Mouse (Mus musculus): ENCODE measurements around the gene Ovol2.
"Not testable (repeated sequence)": the region's sequence is repeated elsewhere in the genome, so short reads cannot be mapped to it uniquely, and the experiment has no call there.

The Ovol2 gene

GRCm38 (mm10) chr2:144331401-144332302, at the start of gene Ovol2:
Gene Ovol2 (minus strand): TSS chr2:144332146.
- no peak for DNase-seq (ENCODE audit: low read depth)

GRCm38 (mm10) chr2:144381741-144382140, 49.8 kb upstream of the Ovol2 start:
- DNase-seq (ENCODE audit: low read depth), result no peak

- no peak for DNase-seq (ENCODE audit: low read depth)
Measured at GRCm38 (mm10) chr2:144381293-144381692, 49.3 kb upstream of the Ovol2 start.

- no peak for DNase-seq (ENCODE audit: low read depth)
Measured at GRCm38 (mm10) chr2:144375063-144375703, 43.2 kb upstream of the Ovol2 start.

GRCm38 (mm10) chr2:144373063-144373462, 41.1 kb upstream of the Ovol2 start:
- no peak for DNase-seq (ENCODE audit: low read depth)

GRCm38 (mm10) chr2:144371566-144371965, 39.6 kb upstream of the Ovol2 start:
- DNase-seq (ENCODE audit: low read depth), result no peak

- peak; percentile 23 for DNase-seq (ENCODE audit: low read depth)
Measured at GRCm38 (mm10) chr2:144369511-144369910, 37.6 kb upstream of the Ovol2 start.

GRCm38 (mm10) chr2:144369020-144369421, 37.1 kb upstream of the Ovol2 start:
- peak; percentile 28 for DNase-seq (ENCODE audit: low read depth)

GRCm38 (mm10) chr2:144368400-144369019, 36.6 kb upstream of the Ovol2 start, which contains the start of the genes Kat14 and Pet117:
Gene Kat14 (plus strand): TSS chr2:144368983.
Gene Pet117 (plus strand): TSS chr2:144368996.
- peak; percentile 93 for DNase-seq (ENCODE audit: low read depth)

GRCm38 (mm10) chr2:144352843-144353242, 20.9 kb upstream of the Ovol2 start:
- DNase-seq (ENCODE audit: low read depth), result no peak

- DNase-seq (ENCODE audit: low read depth), result no peak
Measured at GRCm38 (mm10) chr2:144348525-144348924, 16.6 kb upstream of the Ovol2 start.

GRCm38 (mm10) chr2:144343158-144343557, 11.2 kb upstream of the Ovol2 start:
- no peak for DNase-seq (ENCODE audit: low read depth)

- DNase-seq (ENCODE audit: low read depth), result not testable (repeated sequence)
Measured at GRCm38 (mm10) chr2:144338149-144338548, 6.2 kb upstream of the Ovol2 start.

- DNase-seq (ENCODE audit: low read depth), result no peak
Measured at GRCm38 (mm10) chr2:144337701-144338100, 5.8 kb upstream of the Ovol2 start.

- DNase-seq (ENCODE audit: low read depth), result no peak
Measured at GRCm38 (mm10) chr2:144337230-144337629, 5.3 kb upstream of the Ovol2 start.

- DNase-seq (ENCODE audit: low read depth), result no peak
Measured at GRCm38 (mm10) chr2:144333138-144333842, 1.3 kb upstream of the Ovol2 start.

- no peak for DNase-seq (ENCODE audit: low read depth)
Measured at GRCm38 (mm10) chr2:144332486-144332885, 540 bp upstream of the Ovol2 start.

GRCm38 (mm10) chr2:144330960-144331371, 980 bp downstream of the Ovol2 start:
- DNase-seq (ENCODE audit: low read depth), result no peak

- DNase-seq (ENCODE audit: low read depth), result no peak
Measured at GRCm38 (mm10) chr2:144330352-144330959, 1.5 kb downstream of the Ovol2 start.

GRCm38 (mm10) chr2:144329937-144330336, 2.0 kb downstream of the Ovol2 start:
- no peak for DNase-seq (ENCODE audit: low read depth)

GRCm38 (mm10) chr2:144329451-144329850, 2.5 kb downstream of the Ovol2 start:
- DNase-seq (ENCODE audit: low read depth), result no peak

- no peak for DNase-seq (ENCODE audit: low read depth)
Measured at GRCm38 (mm10) chr2:144324218-144324617, 7.7 kb downstream of the Ovol2 start.

Data from c-Kit-positive CD71-negative TER-119-negative erythroid progenitor cells, embryonic 14.5 days (primary cell).